Mouse (Mus musculus) lung, adult 2 months (tissue): Measurements from ENCODE around the gene Smcr8. TPM values are rescaled to one million over a fixed set of nuclear protein-coding genes. Genes with fewer than 3 reads are reported as not detected.

Experiments used
- DNase-seq: peaks from one replicate; pipeline ENCODE4 v3.0.0; 2022
- H3K4me1 ChIP-seq: fragments of 200-500 bp; 2 replicates; pipeline ENCODE4 v1.6.1; 2011; ENCODE audit warnings: low read length; ENCODE audit not compliant: control insufficient read depth, insufficient read depth
- H3K4me3 ChIP-seq: fragments of 200-500 bp; replicated peaks from 2 replicates; pipeline ENCODE3; 2011; ENCODE audit warnings: low read depth, mild to moderate bottlenecking, control low read depth, low read length; ENCODE audit errors: extremely low read depth
- CTCF ChIP-seq: fragments of 200-500 bp; IDR thresholded peaks from 2 replicates; pipeline ENCODE4 v1.5.1; 2011; ENCODE audit warnings: mild to moderate bottlenecking, low read length, control low read depth; ENCODE audit not compliant: insufficient read depth
- POLR2A ChIP-seq: fragments of 200-500 bp; IDR thresholded peaks from 2 replicates; pipeline ENCODE4 v1.6.1; 2011; ENCODE audit warnings: low read depth, mild to moderate bottlenecking, control low read depth, low read length, borderline replicate concordance; ENCODE audit errors: extremely low read depth
- WGBS: fragments of 180-500 bp; shearing (Covaris S2); methylation state at CpG from one replicate; pipeline ENCODE4 v1.1.7; 2018; 5-methylcytosine and 5-hydroxymethylcytosine counted together
- polyA plus RNA-seq: library from polyadenylated mRNA; depleted of rRNA; stranded (reverse); fragments of >200 nt; gene quantifications from 2 replicates; pipeline ENCODE4 v1.2.3, GENCODE M21; 2012; rRNA removed

Smcr8 gene
- polyA plus RNA-seq, 1 experiment, result 11.5 TPM

- Histone ChIP-seq H3K4me1 (no peaks in the 10 kb centered on the region), H3K4me3 (no peak overlapping the region)
- WGBS, result 93% methylated on average over 6 of the region's 6 CpGs
- DNase-seq, result no peak
- no peak for TF ChIP-seq CTCF
- TF ChIP-seq POLR2A, result no peak
These were observed 59.6 kb downstream of the Smcr8 start for GRCm38 (mm10) chr11:60836897-60837296.

Other genes starting within 250 kb of the Smcr8 start
- gene Alkbh5, start 241.1 kb upstream of the Smcr8 start, polyA plus RNA-seq, result 28.0 and 28.3 TPM in 2 replicates
- 61.6 and 68.2 TPM in 2 replicates for gene Llgl1, start 77.8 kb upstream of the Smcr8 start, polyA plus RNA-seq
- 236 and 264 TPM in 2 replicates for gene Flii, start 50.3 kb upstream of the Smcr8 start, polyA plus RNA-seq
- gene Mief2, start 49.1 kb upstream of the Smcr8 start, polyA plus RNA-seq, result 22.3 and 25.4 TPM in 2 replicates
- 6.1 and 6.9 TPM in 2 replicates for gene Top3a, start 159 bp upstream of the Smcr8 start, polyA plus RNA-seq
- gene Shmt1, start 34.2 kb downstream of the Smcr8 start, polyA plus RNA-seq, result 8.1 and 10.6 TPM in 2 replicates
- gene Dhrs7b, start 53.1 kb downstream of the Smcr8 start, polyA plus RNA-seq, result 10.8 and 14.3 TPM in 2 replicates
- gene Tmem11, start 101.7 kb downstream of the Smcr8 start, polyA plus RNA-seq, result 46.6 and 63.4 TPM in 2 replicates
- gene Natd1, start 137.2 kb downstream of the Smcr8 start, polyA plus RNA-seq, result 29.2 and 34.4 TPM in 2 replicates
- gene Map2k3, start 154.5 kb downstream of the Smcr8 start, polyA plus RNA-seq, result 29.4 and 48.0 TPM in 2 replicates
- 5.3 and 5.8 TPM in 2 replicates for gene Kcnj12, start 245.0 kb downstream of the Smcr8 start, polyA plus RNA-seq